Mouse (Mus musculus) limb, embryonic 11.5 days (tissue): ENCODE measurements around the gene Prkacb. TPM values are rescaled to one million over a fixed set of nuclear protein-coding genes. Genes with fewer than 3 reads are reported as not detected.
"Not testable (repeated sequence)": the region's sequence is repeated elsewhere in the genome, so short reads cannot be mapped to it uniquely, and the experiment has no call there.

Experiments
- ATAC-seq: fragments of 200-750 bp; cut with Nextera tagmentation; 2 replicates; pipeline ENCODE4 v1.8.0; 2017; ENCODE audit warnings: low read depth; ENCODE audit not compliant: insufficient number of reproducible peaks, low FRiP score, low TSS enrichment
- DNase-seq: peaks from one replicate; pipeline ENCODE4 v3.0.0-alpha.2; 2015; ENCODE audit warnings: low spot score
- H3K27ac ChIP-seq: fragments of 300-500 bp; sonication (generic); replicated peaks from 2 replicates; pipeline ENCODE4 v1.5.1; 2014; ENCODE audit warnings: low read depth, mild to moderate bottlenecking, low read length
- H3K27me3 ChIP-seq: fragments of 300-500 bp; sonication (generic); 2 replicates; pipeline ENCODE4 v1.6.1; 2014; ENCODE audit warnings: mild to moderate bottlenecking, low read length, mixed read lengths; ENCODE audit not compliant: control insufficient read depth, insufficient read depth
- H3K36me3 ChIP-seq: fragments of 300-500 bp; sonication (generic); 2 replicates; pipeline ENCODE4 v1.6.1; 2014; ENCODE audit warnings: mild to moderate bottlenecking, low read length, moderate library complexity, mixed read lengths; ENCODE audit not compliant: control insufficient read depth, insufficient read depth
- H3K4me1 ChIP-seq: fragments of 300-500 bp; sonication (generic); 2 replicates; pipeline ENCODE4 v1.6.1; 2014; ENCODE audit warnings: low read length, mixed read lengths; ENCODE audit not compliant: control insufficient read depth, insufficient read depth
- H3K4me2 ChIP-seq: fragments of 300-500 bp; sonication (generic); 2 replicates; pipeline ENCODE4 v1.6.1; 2014; ENCODE audit warnings: low read depth, mild to moderate bottlenecking, moderate library complexity; ENCODE audit not compliant: severe bottlenecking
- H3K4me3 ChIP-seq: fragments of 300-500 bp; sonication (generic); 2 replicates; pipeline ENCODE4 v1.5.1; 2014; ENCODE audit warnings: low read depth, low read length
- H3K9ac ChIP-seq: fragments of 300-500 bp; sonication (generic); 2 replicates; pipeline ENCODE4 v1.6.1; 2014; ENCODE audit warnings: mild to moderate bottlenecking, low read length
- H3K9me3 ChIP-seq: fragments of 300-500 bp; sonication (generic); 2 replicates; pipeline ENCODE4 v1.6.1; 2016; ENCODE audit warnings: low read length; ENCODE audit not compliant: control insufficient read depth
- WGBS: fragments of 180-500 bp; shearing (Covaris S2); extraction: QIAGEN DNeasy Blood & Tissue Kit; methylation state at CpG from one replicate; pipeline ENCODE4 v1.1.7; 2014; 5-methylcytosine and 5-hydroxymethylcytosine counted together
- polyA plus RNA-seq: library from polyadenylated mRNA; unstranded; fragments of >200 nt; fragmentation: Nextera tagmentation; extraction: Ambion mirVana; gene quantifications from 2 replicates; pipeline ENCODE4 v1.2.1, GENCODE M21; 2014

Prkacb gene
- polyA plus RNA-seq, 1 experiment from 2014 or later = 73.1 TPM

GRCm38 (mm10) chr3:146761276-146761675 lies 51.5 kb downstream of the Prkacb start:
- 93% methylated on average over 9 of the region's 9 CpGs for WGBS
- no peaks in the 10 kb centered on the region for H3K36me3 ChIP-seq
- DNase-seq (no peak), ATAC-seq (no peak)
- no peak overlapping the region for H3K4me2 ChIP-seq
- H3K9ac ChIP-seq = no peak overlapping the region
- no peaks in the 10 kb centered on the region for H3K4me1 ChIP-seq
- no peak overlapping the region for H3K27ac ChIP-seq
- H3K27me3 ChIP-seq = no peaks in the 10 kb centered on the region
- H3K4me3 ChIP-seq = no peak overlapping the region
- H3K9me3 ChIP-seq = no peaks in the 10 kb centered on the region

GRCm38 (mm10) chr3:146757970-146758960 lies 54.5 kb downstream of the Prkacb start:
- Histone ChIP-seq H3K4me1 (no peaks in the 10 kb centered on the region), H3K9me3 (no peaks in the 10 kb centered on the region), H3K27me3 (no peaks in the 10 kb centered on the region), H3K4me2 (no peak overlapping the region), H3K27ac (no peak overlapping the region), H3K36me3 (no peaks in the 10 kb centered on the region), H3K9ac (no peak overlapping the region), H3K4me3 (no peak overlapping the region)
- 90% methylated on average over 6 of the region's 6 CpGs for WGBS
- no peak for DNase-seq
- no peak for ATAC-seq

GRCm38 (mm10) chr3:146754270-146754669 lies 58.5 kb downstream of the Prkacb start:
- Histone ChIP-seq H3K4me3 (no peak overlapping the region), H3K9ac (no peak overlapping the region), H3K4me2 (no peak overlapping the region), H3K9me3 (no peaks in the 10 kb centered on the region), H3K36me3 (no peaks in the 10 kb centered on the region), H3K27ac (no peak overlapping the region), H3K27me3 (no peaks in the 10 kb centered on the region), H3K4me1 (no peaks in the 10 kb centered on the region)
- 87% methylated on average over 2 of the region's 2 CpGs for WGBS
- DNase-seq = no peak
- no peak for ATAC-seq

- Histone ChIP-seq H3K36me3 (peaks cover 3% of the 10 kb centered on the region), H3K27me3 (no peaks in the 10 kb centered on the region), H3K9me3 (no peaks in the 10 kb centered on the region), H3K4me2 (no peak overlapping the region), H3K9ac (no peak overlapping the region), H3K4me3 (no peak overlapping the region), H3K27ac (no peak overlapping the region), H3K4me1 (no peaks in the 10 kb centered on the region)
- 94% methylated on average over 4 of the region's 4 CpGs for WGBS
- no peak for DNase-seq
- ATAC-seq = no peak
Measured at GRCm38 (mm10) chr3:146741564-146742202, 71.1 kb downstream of the Prkacb start.

- no peak for ATAC-seq
- Histone ChIP-seq H3K9me3 (no peaks in the 10 kb centered on the region), H3K4me3 (no peak overlapping the region), H3K27ac (no peak overlapping the region), H3K4me2 (no peak overlapping the region), H3K36me3 (peaks cover 3% of the 10 kb centered on the region), H3K4me1 (no peaks in the 10 kb centered on the region), H3K27me3 (no peaks in the 10 kb centered on the region), H3K9ac (no peak overlapping the region)
- WGBS = 96% methylated on average over 5 of the region's 5 CpGs
- no peak for DNase-seq
Measured at GRCm38 (mm10) chr3:146741158-146741557, 71.6 kb downstream of the Prkacb start.

- not testable (repeated sequence) for H3K36me3 ChIP-seq, H3K9me3 ChIP-seq, DNase-seq, H3K4me3 ChIP-seq, H3K27me3 ChIP-seq, H3K4me1 ChIP-seq, H3K4me2 ChIP-seq, ATAC-seq, H3K27ac ChIP-seq, H3K9ac ChIP-seq
- 96% methylated on average over 6 of the region's 6 CpGs for WGBS
Measured at GRCm38 (mm10) chr3:146736186-146736585, 76.6 kb downstream of the Prkacb start.

- H3K4me2 ChIP-seq = no peak overlapping the region
- H3K27me3 ChIP-seq = no peaks in the 10 kb centered on the region
Measured at GRCm38 (mm10) chr3:146735657-146736056, 77.1 kb downstream of the Prkacb start.

GRCm38 (mm10) chr3:146734907-146735629 lies 77.7 kb downstream of the Prkacb start:
- H3K4me2 ChIP-seq = no peak overlapping the region
- no peak for ATAC-seq
- no peak for DNase-seq
- H3K9me3 ChIP-seq = no peaks in the 10 kb centered on the region
- H3K4me3 ChIP-seq = no peak overlapping the region
- no peak overlapping the region for H3K27ac ChIP-seq
- H3K9ac ChIP-seq = no peak overlapping the region
- WGBS = 86% methylated on average over 9 of the region's 9 CpGs
- H3K4me1 ChIP-seq = no peaks in the 10 kb centered on the region
- H3K36me3 ChIP-seq = peaks cover 6% of the 10 kb centered on the region; the same call in 1 of the 2 replicates
- H3K27me3 ChIP-seq = no peaks in the 10 kb centered on the region

More at GRCm38 (mm10) chr3:146735657-146736056, 77.1 kb downstream of the Prkacb start:
- H3K4me3 ChIP-seq = no peak overlapping the region
- no peak for ATAC-seq
- no peaks in the 10 kb centered on the region for H3K4me1 ChIP-seq
- no peak overlapping the region for H3K27ac ChIP-seq
- H3K36me3 ChIP-seq = peaks cover 6% of the 10 kb centered on the region; the same call in 1 of the 2 replicates
- 77% methylated on average over 3 of the region's 3 CpGs for WGBS
- DNase-seq = no peak
- no peak overlapping the region for H3K9ac ChIP-seq
- no peaks in the 10 kb centered on the region for H3K9me3 ChIP-seq
